Mouse (Mus musculus) lung, postnatal 25 days (tissue): ENCODE results near the gene Krtap10-10.
"Not testable (repeated sequence)": the region's sequence is repeated elsewhere in the genome, so short reads cannot be mapped to it uniquely, and the experiment has no call there.

ENCODE experiments used
- DNase-seq: peaks from one replicate; pipeline ENCODE4 v3.0.0; 2022; ENCODE audit warnings: low spot score

The Krtap10-10 gene

GRCm38 (mm10) chr10:77835647-77836046 lies at the start of gene Krtap10-10:
TSS of gene Krtap10-10 (plus strand) at chr10:77835947.
- no peak for DNase-seq

- not testable (repeated sequence) for DNase-seq
Measured at GRCm38 (mm10) chr10:77787876-77788275, 47.9 kb upstream of the Krtap10-10 start, which contains the start of gene Gm7137. TSS of gene Gm7137 (minus strand) at chr10:77788200.

- no peak for DNase-seq
Measured at GRCm38 (mm10) chr10:77788621-77789020, 47.1 kb upstream of the Krtap10-10 start.

- no peak for DNase-seq
Measured at GRCm38 (mm10) chr10:77794976-77795375, 40.8 kb upstream of the Krtap10-10 start, which contains the start of gene Gm9639. TSS of gene Gm9639 (minus strand) at chr10:77795076.

GRCm38 (mm10) chr10:77797677-77798076 lies 38.1 kb upstream of the Krtap10-10 start:
- no peak for DNase-seq

- DNase-seq: not testable (repeated sequence)
Measured at GRCm38 (mm10) chr10:77798164-77798920, 37.4 kb upstream of the Krtap10-10 start.

GRCm38 (mm10) chr10:77798921-77799508 lies 36.7 kb upstream of the Krtap10-10 start, which contains the start of gene Gm19668:
TSS of gene Gm19668 (minus strand) at chr10:77799133.
- DNase-seq: no peak

- no peak for DNase-seq
Measured at GRCm38 (mm10) chr10:77804095-77804494, 31.7 kb upstream of the Krtap10-10 start.

- no peak for DNase-seq
Measured at GRCm38 (mm10) chr10:77811743-77812142, 24.0 kb upstream of the Krtap10-10 start, which contains the start of gene Gm9507. TSS of gene Gm9507 (minus strand) at chr10:77811843.

- DNase-seq: no peak
Measured at GRCm38 (mm10) chr10:77814382-77814781, 21.4 kb upstream of the Krtap10-10 start, which contains the start of gene Gm2696. TSS of gene Gm2696 (plus strand) at chr10:77814682.

- DNase-seq: no peak
Measured at GRCm38 (mm10) chr10:77815514-77815913, 20.2 kb upstream of the Krtap10-10 start.

- DNase-seq: no peak
Measured at GRCm38 (mm10) chr10:77818523-77818922, 17.2 kb upstream of the Krtap10-10 start.

GRCm38 (mm10) chr10:77819203-77819602 lies 16.5 kb upstream of the Krtap10-10 start:
- DNase-seq: no peak

GRCm38 (mm10) chr10:77826951-77827350 lies 8.8 kb upstream of the Krtap10-10 start, which contains the start of gene Krtap10-4:
TSS of gene Krtap10-4 (minus strand) at chr10:77827095.
- no peak for DNase-seq

GRCm38 (mm10) chr10:77839006-77839405 lies 3.3 kb downstream of the Krtap10-10 start:
- no peak for DNase-seq

- DNase-seq: no peak
Measured at GRCm38 (mm10) chr10:77846503-77846902, 10.8 kb downstream of the Krtap10-10 start, which contains the start of gene Gm36176. TSS of gene Gm36176 (plus strand) at chr10:77846803.

GRCm38 (mm10) chr10:77846961-77847360 lies 11.2 kb downstream of the Krtap10-10 start:
- DNase-seq: no peak

- no peak for DNase-seq
Measured at GRCm38 (mm10) chr10:77847538-77847937, 11.8 kb downstream of the Krtap10-10 start.

- no peak for DNase-seq
Measured at GRCm38 (mm10) chr10:77852559-77852958, 16.8 kb downstream of the Krtap10-10 start, which contains the start of gene Gm10318. TSS of gene Gm10318 (plus strand) at chr10:77852859.

- DNase-seq: no peak
Measured at GRCm38 (mm10) chr10:77861675-77862074, 25.9 kb downstream of the Krtap10-10 start, which contains the start of gene Gm3285. TSS of gene Gm3285 (plus strand) at chr10:77861975.

- DNase-seq: peak; percentile 64
Measured at GRCm38 (mm10) chr10:77864067-77864761, 28.5 kb downstream of the Krtap10-10 start.

GRCm38 (mm10) chr10:77864762-77865143 lies 29.0 kb downstream of the Krtap10-10 start:
- DNase-seq: no peak
